Mouse (Mus musculus): ENCODE measurements around the gene Hnrnpdl. TPM values are rescaled to one million over a fixed set of nuclear protein-coding genes. Genes with fewer than 3 reads are reported as not detected.

Gene Hnrnpdl
- polyA plus RNA-seq, 1 experiment = 543 TPM

- Histone ChIP-seq H3K4me1 (ENCODE audit: control insufficient read depth, insufficient read depth, low read length) (0 out of 2 replicates have a peak, but pooled peaks cover 2% of the 10 kb centered on the region), H3K27ac (ENCODE audit: insufficient read depth, low read depth, low read length) (no peak overlapping the region), H3K4me3 (ENCODE audit: insufficient read depth, low read depth, low read length) (no peak overlapping the region)
- 5% methylated on average over 6 of the region's 6 CpGs for WGBS
- TF ChIP-seq POLR2A (IDR thresholded peaks at IDR 0.05; ENCODE audit: insufficient read depth, low read depth, low read length) (no peak), CTCF (IDR thresholded peaks at IDR 0.05; ENCODE audit: insufficient read depth, low read depth, low read length) (no peak)
Observed at GRCm38 (mm10) chr5:100030069-100030468, 9.4 kb downstream of the Hnrnpdl start.

- no peak for TF ChIP-seq POLR2A (IDR thresholded peaks at IDR 0.05; ENCODE audit: insufficient read depth, low read depth, low read length)
- no peak for TF ChIP-seq CTCF (IDR thresholded peaks at IDR 0.05; ENCODE audit: insufficient read depth, low read depth, low read length)
- Histone ChIP-seq H3K4me3 (ENCODE audit: insufficient read depth, low read depth, low read length) (no peak overlapping the region), H3K4me1 (ENCODE audit: control insufficient read depth, insufficient read depth, low read length) (peaks cover 3% of the 10 kb centered on the region), H3K27ac (ENCODE audit: insufficient read depth, low read depth, low read length) (no peak overlapping the region)
- WGBS = 97% methylated on average over 1 of the region's 1 CpGs
Observed at GRCm38 (mm10) chr5:100024868-100025267, 14.6 kb downstream of the Hnrnpdl start.

- WGBS = 71% methylated on average over 5 of the region's 5 CpGs
- peaks cover 3% of the 10 kb centered on the region for H3K4me1 ChIP-seq (ENCODE audit: control insufficient read depth, insufficient read depth, low read length)
- H3K27ac ChIP-seq (ENCODE audit: insufficient read depth, low read depth, low read length) = no peak overlapping the region
- TF ChIP-seq POLR2A (IDR thresholded peaks at IDR 0.05; ENCODE audit: insufficient read depth, low read depth, low read length) (no peak), CTCF (IDR thresholded peaks at IDR 0.05; ENCODE audit: insufficient read depth, low read depth, low read length) (no peak)
- no peak overlapping the region for H3K4me3 ChIP-seq (ENCODE audit: insufficient read depth, low read depth, low read length)
Observed at GRCm38 (mm10) chr5:100024403-100024802, 15.1 kb downstream of the Hnrnpdl start.

GRCm38 (mm10) chr5:100020089-100020488, 19.4 kb downstream of the Hnrnpdl start:
- TF ChIP-seq POLR2A (IDR thresholded peaks at IDR 0.05; ENCODE audit: insufficient read depth, low read depth, low read length) (no peak), CTCF (IDR thresholded peaks at IDR 0.05; ENCODE audit: insufficient read depth, low read depth, low read length) (no peak)
- Histone ChIP-seq H3K4me1 (ENCODE audit: control insufficient read depth, insufficient read depth, low read length) (peaks cover 3% of the 10 kb centered on the region), H3K27ac (ENCODE audit: insufficient read depth, low read depth, low read length) (no peak overlapping the region), H3K4me3 (ENCODE audit: insufficient read depth, low read depth, low read length) (no peak overlapping the region)

- H3K4me3 ChIP-seq (ENCODE audit: insufficient read depth, low read depth, low read length) = no peak overlapping the region
- no peak for TF ChIP-seq CTCF (IDR thresholded peaks at IDR 0.05; ENCODE audit: insufficient read depth, low read depth, low read length)
- no peak for TF ChIP-seq POLR2A (IDR thresholded peaks at IDR 0.05; ENCODE audit: insufficient read depth, low read depth, low read length)
- no peak overlapping the region for H3K27ac ChIP-seq (ENCODE audit: insufficient read depth, low read depth, low read length)
- 93% methylated on average over 9 of the region's 9 CpGs for WGBS
- H3K4me1 ChIP-seq (ENCODE audit: control insufficient read depth, insufficient read depth, low read length) = no peaks in the 10 kb centered on the region
Observed at GRCm38 (mm10) chr5:100012599-100012998, 26.9 kb downstream of the Hnrnpdl start.

GRCm38 (mm10) chr5:100008485-100008884, 31.0 kb downstream of the Hnrnpdl start:
- no peaks in the 10 kb centered on the region for H3K4me1 ChIP-seq (ENCODE audit: control insufficient read depth, insufficient read depth, low read length)
- no peak for TF ChIP-seq CTCF (IDR thresholded peaks at IDR 0.05; ENCODE audit: insufficient read depth, low read depth, low read length)
- TF ChIP-seq POLR2A (IDR thresholded peaks at IDR 0.05; ENCODE audit: insufficient read depth, low read depth, low read length) = no peak
- H3K27ac ChIP-seq (ENCODE audit: insufficient read depth, low read depth, low read length) = no peak overlapping the region
- no peak overlapping the region for H3K4me3 ChIP-seq (ENCODE audit: insufficient read depth, low read depth, low read length)
- WGBS = 66% methylated on average over 3 of the region's 3 CpGs

- WGBS = 83% methylated on average over 4 of the region's 4 CpGs
- no peaks in the 10 kb centered on the region for H3K4me1 ChIP-seq (ENCODE audit: control insufficient read depth, insufficient read depth, low read length)
- TF ChIP-seq POLR2A (IDR thresholded peaks at IDR 0.05; ENCODE audit: insufficient read depth, low read depth, low read length) = no peak
- no peak for TF ChIP-seq CTCF (IDR thresholded peaks at IDR 0.05; ENCODE audit: insufficient read depth, low read depth, low read length)
- no peak overlapping the region for H3K4me3 ChIP-seq (ENCODE audit: insufficient read depth, low read depth, low read length)
- H3K27ac ChIP-seq (ENCODE audit: insufficient read depth, low read depth, low read length) = no peak overlapping the region
Observed at GRCm38 (mm10) chr5:100007040-100007375, 32.5 kb downstream of the Hnrnpdl start.

GRCm38 (mm10) chr5:100006324-100007039, 33.0 kb downstream of the Hnrnpdl start:
- Histone ChIP-seq H3K4me1 (ENCODE audit: control insufficient read depth, insufficient read depth, low read length) (no peaks in the 10 kb centered on the region), H3K27ac (ENCODE audit: insufficient read depth, low read depth, low read length) (no peak overlapping the region), H3K4me3 (ENCODE audit: insufficient read depth, low read depth, low read length) (no peak overlapping the region)
- TF ChIP-seq CTCF (IDR thresholded peaks at IDR 0.05; ENCODE audit: insufficient read depth, low read depth, low read length) (no peak), POLR2A (IDR thresholded peaks at IDR 0.05; ENCODE audit: insufficient read depth, low read depth, low read length) (no peak)
- 93% methylated on average over 4 of the region's 4 CpGs for WGBS

- no peaks in the 10 kb centered on the region for H3K4me1 ChIP-seq (ENCODE audit: control insufficient read depth, insufficient read depth, low read length)
- TF ChIP-seq POLR2A (IDR thresholded peaks at IDR 0.05; ENCODE audit: insufficient read depth, low read depth, low read length) (no peak), CTCF (IDR thresholded peaks at IDR 0.05; ENCODE audit: insufficient read depth, low read depth, low read length) (no peak)
- WGBS = 74% methylated on average over 6 of the region's 6 CpGs
- no peak overlapping the region for H3K27ac ChIP-seq (ENCODE audit: insufficient read depth, low read depth, low read length)
- no peak overlapping the region for H3K4me3 ChIP-seq (ENCODE audit: insufficient read depth, low read depth, low read length)
Observed at GRCm38 (mm10) chr5:100005896-100006295, 33.6 kb downstream of the Hnrnpdl start.

Measured in olfactory bulb, adult 2 months (tissue).